Mouse (Mus musculus) 3134 (cell line): ENCODE results near the gene Ptch1.

Source experiments
- DNase-seq: peaks from one replicate; pipeline ENCODE4 v3.0.0-alpha.2; 2011; ENCODE audit warnings: low spot score; ENCODE audit not compliant: insufficient read length; ENCODE audit errors: extremely low read depth

Ptch1 gene

DNA sequence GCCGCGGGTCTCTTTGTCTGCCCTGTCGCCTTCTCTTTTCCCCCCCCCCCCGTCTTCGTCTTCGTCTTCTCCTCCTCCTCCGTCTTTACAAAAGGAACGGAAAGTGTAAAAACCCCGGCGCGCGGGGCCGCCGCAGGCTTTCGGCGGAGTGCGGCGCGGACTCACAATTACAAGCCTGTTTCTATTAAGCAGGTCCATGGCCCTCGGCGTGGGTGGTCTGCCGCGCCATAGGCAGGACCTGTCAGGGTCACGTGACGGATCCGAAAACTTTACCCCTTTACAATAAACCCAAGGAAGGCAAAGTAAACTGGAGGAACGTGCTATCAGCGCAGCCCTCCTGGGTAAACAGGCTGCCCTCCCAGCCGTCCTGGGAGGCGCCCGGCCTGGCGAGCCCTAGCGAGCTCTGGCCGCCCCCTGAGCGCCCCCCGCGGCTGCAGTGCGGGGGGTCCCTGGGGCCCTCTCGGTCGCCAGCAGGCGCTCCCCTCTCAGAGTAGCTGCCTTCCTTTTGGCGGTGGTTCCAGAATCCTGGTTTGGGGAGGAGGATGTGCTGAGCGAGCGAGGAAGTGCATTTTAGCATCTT is at the start of gene Ptch1:
TSS of gene Ptch1 (minus strand) at position 343 of the 580 bp plus-strand sequence.
- DNase-seq: no peak

DNA sequence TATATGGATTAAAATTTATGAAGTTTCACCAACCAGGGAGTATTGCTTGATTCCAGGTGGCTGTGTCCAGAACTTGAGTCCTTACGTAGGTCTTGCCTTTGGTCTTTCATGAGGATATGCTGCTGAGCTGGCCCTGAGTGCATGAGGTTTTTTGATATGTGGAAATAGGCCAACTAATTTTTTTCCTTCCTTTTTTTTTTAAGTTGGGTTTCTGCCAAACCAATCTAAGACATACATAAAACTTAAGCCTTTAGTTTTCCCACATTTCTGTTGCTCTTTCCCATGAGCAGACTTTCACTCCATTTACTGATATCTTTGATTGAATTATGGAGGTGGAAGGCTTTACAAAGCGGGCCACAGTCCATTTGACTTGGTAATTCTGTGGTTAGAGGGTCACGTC is 47.9 kb upstream of the Ptch1 start:
- DNase-seq: no peak

DNA sequence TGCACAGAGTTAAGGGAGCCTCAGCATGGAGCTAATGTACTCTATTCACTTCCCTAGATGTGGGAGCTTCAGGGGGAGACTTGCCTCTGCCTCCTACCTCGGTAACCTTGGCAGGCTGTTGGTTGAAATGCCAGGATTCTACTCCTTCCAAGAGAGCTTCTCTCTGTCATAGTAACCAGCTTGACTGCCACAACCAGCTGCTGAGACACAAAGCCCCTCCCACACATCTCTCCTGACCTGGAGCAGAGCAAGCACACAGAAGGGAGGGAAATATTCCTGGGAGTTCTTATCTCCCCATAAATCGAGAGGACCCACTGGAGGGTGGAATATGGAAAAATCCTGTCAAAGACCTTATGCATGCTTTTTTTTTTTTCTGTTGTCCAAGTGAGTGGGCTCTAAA is 39.8 kb upstream of the Ptch1 start:
- no peak for DNase-seq

DNA sequence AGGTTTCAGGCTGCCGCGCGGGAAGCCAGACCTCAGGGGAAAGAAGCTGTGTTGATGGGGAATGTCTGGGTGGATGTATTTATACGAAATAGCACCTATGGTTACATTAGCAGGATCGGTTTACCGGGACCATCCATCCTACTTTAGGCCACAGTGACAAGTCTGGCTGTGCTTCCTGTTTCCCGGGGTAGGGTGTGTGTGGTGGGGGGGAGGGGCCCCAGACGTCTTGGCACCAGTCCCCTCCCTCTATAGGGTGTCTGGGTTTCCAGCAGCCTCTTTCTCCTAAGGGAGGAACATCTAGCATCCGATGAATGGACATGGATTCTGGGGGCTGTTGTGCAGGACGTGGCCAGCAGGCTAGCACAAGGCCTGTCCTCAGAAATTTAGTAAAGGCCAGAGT is 36.3 kb upstream of the Ptch1 start:
- DNase-seq: no peak

DNA sequence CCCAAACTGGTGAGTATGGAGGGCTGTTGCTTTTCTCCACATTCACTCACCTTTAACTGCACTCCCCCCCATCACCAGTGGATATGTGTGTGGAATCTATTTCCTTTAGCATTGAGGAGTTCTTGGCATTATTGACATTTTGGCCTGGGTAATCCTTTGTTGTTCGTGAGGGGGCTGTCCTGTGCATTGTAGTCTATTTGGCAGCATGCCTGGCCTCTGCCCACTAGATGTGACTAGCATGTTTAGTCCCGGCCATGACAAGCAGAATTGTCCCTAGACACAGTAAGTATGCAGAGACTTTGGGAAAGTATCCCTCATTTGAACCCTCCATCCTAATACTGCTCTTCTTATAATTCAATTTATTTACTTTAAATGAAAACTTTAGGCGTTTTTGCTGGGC is 24.2 kb upstream of the Ptch1 start:
- DNase-seq: no peak

DNA sequence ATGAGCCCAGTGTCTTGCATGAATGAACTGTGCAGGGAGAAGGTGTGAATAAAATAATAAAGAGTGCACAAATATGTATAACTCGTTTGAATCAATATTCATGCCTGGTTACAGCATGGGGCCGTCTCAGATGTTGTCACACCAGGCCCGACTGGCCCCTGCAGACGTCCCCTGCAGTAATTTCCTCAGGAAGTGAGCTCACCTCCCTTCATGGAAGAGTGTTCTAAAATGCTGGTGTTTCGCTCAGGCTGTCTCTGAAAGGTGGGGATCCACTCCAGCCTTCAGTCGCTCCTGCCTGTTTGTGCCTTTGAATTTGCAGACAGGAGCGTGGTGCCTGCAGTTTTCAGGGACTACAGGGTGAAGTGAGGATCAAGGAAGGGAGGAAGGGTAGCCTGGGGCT is 22.5 kb upstream of the Ptch1 start:
- no peak for DNase-seq

DNA sequence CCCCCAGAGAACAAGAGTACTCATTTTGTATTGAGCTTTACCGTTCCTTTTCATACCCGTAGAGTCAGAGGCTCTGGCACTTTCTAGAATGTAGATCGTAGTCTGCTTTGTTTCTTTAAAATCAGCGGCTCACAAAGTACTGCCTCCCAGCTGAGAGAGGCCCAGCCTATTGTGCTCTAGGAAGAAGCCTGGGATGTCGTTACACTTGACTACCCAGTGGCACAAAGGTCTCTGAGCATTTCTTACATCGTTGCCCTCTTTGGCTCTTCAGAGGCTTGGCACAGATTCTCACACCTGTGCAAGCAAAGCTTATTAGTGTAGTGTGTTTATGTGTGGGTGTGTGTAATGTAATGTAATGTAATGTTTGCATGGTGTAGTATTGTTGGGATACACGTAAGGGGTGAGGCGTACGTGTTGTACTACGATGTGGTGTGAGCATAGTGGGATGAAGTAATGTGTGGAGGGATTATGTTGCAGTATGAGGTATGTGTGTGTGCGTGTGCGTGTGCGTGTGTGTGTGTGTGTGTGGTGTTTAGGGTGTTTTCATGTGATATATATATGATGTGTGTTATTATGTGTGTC is 20.2 kb upstream of the Ptch1 start:
- no peak for DNase-seq

DNA sequence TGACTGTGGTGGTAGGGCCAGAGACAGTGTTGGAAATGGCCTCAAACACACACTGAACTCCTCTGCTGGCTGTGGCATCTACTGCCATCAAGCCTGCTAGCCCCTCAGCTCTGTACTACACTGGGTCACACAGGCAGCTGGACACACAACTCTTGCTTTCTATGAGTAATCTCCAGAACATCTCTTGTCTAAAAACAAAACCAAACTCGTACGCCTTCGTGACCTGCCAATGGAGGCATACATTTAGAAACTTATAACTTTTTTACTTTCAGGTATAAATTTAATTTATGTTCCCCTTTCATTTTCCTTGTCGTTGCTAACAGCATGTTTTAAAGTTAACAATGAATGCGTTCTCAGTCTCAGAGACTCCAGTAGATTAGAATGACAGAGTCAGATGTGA is 19.4 kb upstream of the Ptch1 start:
- no peak for DNase-seq

DNA sequence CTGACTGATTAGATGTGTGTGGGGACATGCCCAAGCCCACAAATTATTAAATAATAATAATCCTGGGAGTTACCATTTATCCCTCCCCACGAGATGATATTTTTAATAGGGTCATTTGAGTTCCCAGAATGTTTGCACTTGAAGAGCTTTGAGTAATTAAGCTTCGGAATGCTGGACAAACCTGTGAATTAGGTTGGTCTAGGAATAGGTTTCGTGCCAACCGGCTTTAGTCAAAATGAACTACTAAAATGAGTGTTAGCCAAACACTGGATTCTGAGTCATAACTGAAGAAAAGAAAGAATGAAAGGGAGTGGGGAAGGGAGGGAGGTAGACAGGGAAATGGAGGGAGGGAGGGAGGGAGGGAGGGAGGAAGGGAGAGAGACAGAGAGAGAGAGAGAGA is 1.2 kb upstream of the Ptch1 start:
- no peak for DNase-seq

DNA sequence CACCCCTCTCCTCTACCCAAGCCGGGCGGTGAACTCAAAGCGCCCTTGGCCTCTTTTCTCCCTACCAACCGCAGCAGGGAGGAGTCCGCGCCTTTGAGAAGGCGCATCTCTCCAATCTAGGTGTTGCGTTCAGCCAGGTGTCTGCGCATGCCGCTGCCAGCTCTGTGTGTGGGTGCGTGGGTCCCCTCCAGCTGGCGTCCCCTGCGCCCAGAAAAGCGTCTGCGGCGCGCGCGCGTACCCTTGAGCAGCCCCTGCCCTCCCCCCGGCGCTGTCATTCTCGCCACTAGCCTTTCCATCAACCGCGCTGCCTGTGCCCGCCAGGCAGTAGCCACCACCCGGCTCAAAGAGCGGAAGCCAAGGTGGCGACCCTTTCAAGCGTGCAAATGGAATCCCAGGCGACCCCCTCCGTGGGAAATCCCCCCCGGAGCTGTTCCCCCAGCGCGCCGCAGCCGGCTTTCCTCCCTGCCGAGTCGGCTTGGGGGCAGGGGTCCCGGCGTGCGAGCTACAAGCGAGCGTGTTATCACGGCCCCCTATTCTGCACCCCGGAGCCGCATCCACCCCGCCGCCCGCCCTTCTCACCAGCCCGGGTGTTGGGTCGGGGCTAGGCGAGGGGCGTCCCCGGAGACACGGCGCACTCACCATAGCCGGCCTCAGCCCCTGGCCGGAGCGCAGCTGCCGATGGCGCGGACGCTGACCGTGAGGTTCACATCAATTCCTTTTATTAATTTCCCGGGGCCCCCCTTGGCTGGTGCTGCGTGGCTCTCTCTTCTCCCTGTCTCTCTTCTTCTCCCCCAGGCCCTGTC is 744 bp downstream of the Ptch1 start:
- no peak for DNase-seq

- DNase-seq: no peak
Measured at GRCm38 (mm10) chr13:63572111-63572452, 1.3 kb downstream of the Ptch1 start.

DNA sequence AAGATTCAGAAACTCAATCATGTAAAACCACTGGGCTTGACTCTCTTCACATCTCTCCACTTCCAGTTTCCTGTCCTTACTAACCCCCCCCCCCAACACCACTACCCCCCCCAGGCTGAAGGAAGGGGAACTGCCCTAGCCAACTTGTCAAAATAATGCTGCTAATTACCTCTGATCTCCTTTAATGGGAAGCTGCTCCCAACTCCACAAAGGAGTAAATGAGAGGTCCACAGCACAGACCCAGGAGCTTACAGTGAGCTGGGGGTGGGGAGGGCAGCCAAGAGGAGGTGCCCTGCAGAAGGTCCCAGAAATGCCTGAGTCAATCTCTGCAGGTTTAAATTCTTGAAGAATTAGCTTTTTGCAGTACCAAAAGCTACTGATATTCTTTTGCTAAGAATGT is 2.9 kb downstream of the Ptch1 start:
- no peak for DNase-seq

DNA sequence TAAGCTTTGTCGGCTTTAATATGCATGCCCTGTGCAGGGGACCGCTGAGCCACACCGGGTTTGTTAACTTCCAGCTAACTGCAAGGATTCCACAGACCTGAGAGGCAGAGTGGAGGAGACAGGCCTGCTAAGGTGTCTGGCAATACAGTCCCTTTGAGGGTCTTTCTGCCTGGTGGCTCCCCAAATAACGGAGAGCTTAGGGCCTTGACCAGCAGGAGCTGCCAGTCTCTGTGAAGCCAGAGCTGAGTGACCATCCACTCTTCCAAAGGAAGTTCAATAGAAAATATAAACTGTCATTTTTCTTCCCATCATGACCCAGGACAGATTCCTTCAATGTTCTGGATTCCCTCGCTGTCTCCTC is 4.0 kb downstream of the Ptch1 start:
- no peak for DNase-seq

DNA sequence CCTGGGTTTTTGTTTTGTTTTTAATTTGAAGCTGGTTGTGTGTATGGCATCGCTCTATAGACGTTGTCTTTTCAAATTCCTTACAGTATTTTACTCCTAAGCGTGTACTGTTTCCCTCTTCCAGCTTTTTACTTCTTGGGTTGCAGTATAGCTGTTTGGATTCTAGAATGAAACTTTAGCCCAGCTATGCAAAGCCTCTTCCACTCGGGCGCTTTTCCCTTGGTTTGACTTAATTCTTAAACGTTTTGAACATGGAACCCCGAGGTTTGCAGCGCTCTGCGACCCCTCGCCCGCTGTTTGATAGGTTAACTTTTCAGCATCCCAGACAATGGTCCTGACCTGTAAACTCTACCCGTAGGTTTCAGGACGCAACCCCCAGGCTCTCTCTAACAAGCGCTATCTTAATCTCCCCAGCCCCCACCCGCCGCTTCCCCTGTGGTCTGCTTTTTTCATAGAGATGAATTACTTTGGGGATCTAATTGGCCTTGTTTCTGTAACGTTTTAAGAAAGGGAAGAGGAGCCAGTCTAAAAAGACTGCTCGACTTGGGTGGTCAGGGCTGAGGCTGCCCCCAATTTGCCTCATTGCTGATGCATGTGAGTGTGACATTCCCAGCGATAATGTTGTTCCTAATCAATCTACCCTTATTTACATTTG is 4.5 kb downstream of the Ptch1 start:
- no peak for DNase-seq

- no peak for DNase-seq
Measured at GRCm38 (mm10) chr13:63568306-63568705, 5.1 kb downstream of the Ptch1 start.

DNA sequence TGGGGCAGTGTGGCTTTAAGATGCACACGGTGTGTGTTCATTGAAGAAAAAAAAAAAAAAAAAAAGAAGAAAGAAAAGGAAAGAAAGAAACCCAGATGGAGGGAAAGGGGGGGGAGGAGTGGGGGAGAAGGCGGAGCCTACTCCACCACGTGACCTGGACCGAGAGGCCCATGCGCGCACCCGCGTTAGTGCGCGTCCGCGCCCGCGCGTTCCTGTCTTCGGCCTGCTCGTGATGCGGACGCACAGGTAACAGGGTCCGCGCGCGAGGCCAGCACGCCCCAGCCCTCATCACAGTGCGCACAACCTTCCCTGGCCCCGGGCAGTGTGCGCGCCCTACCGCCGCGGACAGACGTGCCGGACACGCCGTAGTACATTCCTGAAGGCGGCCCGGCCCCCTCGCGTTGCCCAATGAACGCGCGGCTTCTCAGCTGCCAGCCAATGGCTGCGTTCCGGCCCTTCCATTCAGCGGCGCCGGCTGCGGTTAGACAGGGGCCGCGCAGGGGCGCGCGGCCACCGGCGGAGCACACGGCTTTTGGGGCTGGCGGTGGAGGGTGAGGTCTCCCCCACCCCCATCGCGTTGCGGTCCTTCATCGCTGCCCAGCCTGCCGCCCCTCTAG is 5.6 kb downstream of the Ptch1 start:
- DNase-seq: peak; percentile 95

- peak; percentile 86 for DNase-seq
Measured at GRCm38 (mm10) chr13:63566018-63567015, 7.1 kb downstream of the Ptch1 start.

DNA sequence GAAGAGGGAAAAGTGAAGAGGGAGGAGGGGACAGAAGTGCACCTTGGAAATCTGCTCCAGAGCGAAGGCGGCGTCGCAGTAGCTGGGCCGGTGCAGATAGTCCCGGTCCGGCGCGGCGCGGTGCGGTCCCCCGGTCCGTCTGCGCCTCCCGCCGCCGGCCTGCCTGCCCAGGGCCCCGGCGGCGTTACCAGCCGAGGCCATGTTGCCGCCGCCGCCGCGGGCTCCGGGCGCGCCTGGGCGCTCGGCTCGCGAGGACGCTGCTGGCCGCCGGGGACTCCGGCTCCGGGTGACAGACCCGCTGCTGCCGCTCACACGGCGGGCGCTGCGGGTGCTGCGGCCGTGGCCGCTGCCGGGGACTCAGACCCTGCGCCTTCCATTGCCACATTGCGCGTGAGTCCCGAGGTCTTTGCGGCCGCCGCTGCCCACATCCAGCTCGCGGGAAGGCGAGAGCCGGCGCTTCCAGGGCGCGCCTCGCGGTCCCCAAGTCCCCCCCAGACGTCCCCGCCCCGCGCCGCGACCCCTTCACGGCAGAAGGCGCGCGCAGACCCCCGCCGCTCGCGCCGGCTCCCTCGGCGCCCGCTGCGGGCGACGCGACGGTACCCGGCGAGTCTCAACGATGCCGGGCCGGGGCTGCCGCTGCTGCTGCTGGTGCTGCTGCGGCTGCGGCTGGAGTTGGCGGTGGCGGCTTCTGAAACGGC is 7.9 kb downstream of the Ptch1 start:
- DNase-seq: no peak

GRCm38 (mm10) chr13:63564626-63565319 is 8.6 kb downstream of the Ptch1 start:
- DNase-seq: peak; percentile 83
